Mouse (Mus musculus) midbrain, embryonic 15.5 days (tissue): ENCODE data around the gene Rubcn. TPM values are rescaled to one million over a fixed set of nuclear protein-coding genes. Genes with fewer than 3 reads are reported as not detected.

ENCODE experiments used
- ATAC-seq: fragments of 200-750 bp; cut with Nextera tagmentation; replicated peaks from 2 replicates; pipeline ENCODE4 v1.8.0; 2017; ENCODE audit warnings: moderate TSS enrichment
- H3K27ac ChIP-seq: fragments of 300-500 bp; sonication (generic); 2 replicates; pipeline ENCODE4 v1.5.1; 2015; ENCODE audit warnings: mild to moderate bottlenecking, inconsistent platforms
- H3K27me3 ChIP-seq: fragments of 300-500 bp; sonication (generic); replicated peaks from 2 replicates; pipeline ENCODE4 v1.6.1; 2015; ENCODE audit warnings: inconsistent platforms
- H3K36me3 ChIP-seq: fragments of 300-500 bp; sonication (generic); replicated peaks from 2 replicates; pipeline ENCODE4 v1.6.1; 2015; ENCODE audit warnings: inconsistent platforms
- H3K4me1 ChIP-seq: fragments of 300-500 bp; sonication (generic); 2 replicates; pipeline ENCODE4 v1.6.1; 2015; ENCODE audit warnings: inconsistent platforms
- H3K4me2 ChIP-seq: fragments of 300-500 bp; sonication (generic); 2 replicates; pipeline ENCODE4 v1.6.1; 2015; ENCODE audit warnings: inconsistent platforms, mild to moderate bottlenecking, moderate library complexity
- H3K4me3 ChIP-seq: fragments of 300-500 bp; sonication (generic); 2 replicates; pipeline ENCODE4 v1.5.1; 2015; ENCODE audit warnings: mild to moderate bottlenecking, inconsistent platforms
- H3K9ac ChIP-seq: fragments of 300-500 bp; sonication (generic); 2 replicates; pipeline ENCODE4 v1.6.1; 2015; ENCODE audit warnings: mild to moderate bottlenecking, inconsistent platforms
- H3K9me3 ChIP-seq: fragments of 300-500 bp; sonication (generic); 2 replicates; pipeline ENCODE4 v1.6.1; 2016; ENCODE audit warnings: inconsistent platforms
- WGBS: fragments of 180-500 bp; shearing (Covaris S2); methylation state at CpG from one replicate; pipeline ENCODE4 v1.1.7; 2015; ENCODE audit warnings: mixed read lengths; 5-methylcytosine and 5-hydroxymethylcytosine counted together
- polyA plus RNA-seq: library from polyadenylated mRNA; unstranded; fragments of >200 nt; fragmentation: Nextera tagmentation; extraction: Ambion mirVana; gene quantifications from 2 replicates; pipeline ENCODE4 v1.2.1, GENCODE M21; 2015

The Rubcn gene
- polyA plus RNA-seq, 1 experiment from 2014 or later: 38.0 TPM

DNA sequence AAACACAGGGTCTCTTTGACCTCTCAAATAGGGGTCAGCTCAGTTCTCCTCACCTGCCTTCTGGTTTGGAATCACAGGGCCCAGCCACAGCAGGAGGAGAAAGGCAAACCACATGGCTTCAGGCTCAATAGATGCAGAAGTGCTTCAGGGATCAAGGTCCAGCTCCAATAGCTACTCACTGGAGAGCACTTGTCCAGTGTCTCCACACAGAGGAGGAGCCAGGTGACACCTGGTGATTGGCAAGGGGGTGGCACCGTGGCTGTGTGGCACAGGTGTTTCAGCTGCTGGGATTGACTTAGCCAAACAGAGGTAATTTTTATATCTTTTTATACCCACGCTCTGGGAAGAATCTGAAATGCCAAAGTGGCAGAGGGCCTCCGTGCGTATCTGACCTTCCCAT is 67.2 kb downstream of the Rubcn start, which contains the start of gene Smbd1:
TSS of gene Smbd1 (minus strand) at position 157 of the 400 bp plus-strand sequence.
- H3K9me3 ChIP-seq: no peaks in the 10 kb centered on the region
- H3K27me3 ChIP-seq: no peaks in the 10 kb centered on the region
- ATAC-seq: no peak
- H3K4me1 ChIP-seq: peaks cover 9% of the 10 kb centered on the region
- no peak within 1 kb of the TSS for H3K4me3 ChIP-seq
- H3K4me2 ChIP-seq: no peak within 1 kb of the TSS
- no peak within 1 kb of the TSS for H3K27ac ChIP-seq
- no peaks in the 10 kb centered on the region for H3K36me3 ChIP-seq
- WGBS: 89% methylated on average over 4 of the region's 4 CpGs
- H3K9ac ChIP-seq: no peak within 1 kb of the TSS

DNA sequence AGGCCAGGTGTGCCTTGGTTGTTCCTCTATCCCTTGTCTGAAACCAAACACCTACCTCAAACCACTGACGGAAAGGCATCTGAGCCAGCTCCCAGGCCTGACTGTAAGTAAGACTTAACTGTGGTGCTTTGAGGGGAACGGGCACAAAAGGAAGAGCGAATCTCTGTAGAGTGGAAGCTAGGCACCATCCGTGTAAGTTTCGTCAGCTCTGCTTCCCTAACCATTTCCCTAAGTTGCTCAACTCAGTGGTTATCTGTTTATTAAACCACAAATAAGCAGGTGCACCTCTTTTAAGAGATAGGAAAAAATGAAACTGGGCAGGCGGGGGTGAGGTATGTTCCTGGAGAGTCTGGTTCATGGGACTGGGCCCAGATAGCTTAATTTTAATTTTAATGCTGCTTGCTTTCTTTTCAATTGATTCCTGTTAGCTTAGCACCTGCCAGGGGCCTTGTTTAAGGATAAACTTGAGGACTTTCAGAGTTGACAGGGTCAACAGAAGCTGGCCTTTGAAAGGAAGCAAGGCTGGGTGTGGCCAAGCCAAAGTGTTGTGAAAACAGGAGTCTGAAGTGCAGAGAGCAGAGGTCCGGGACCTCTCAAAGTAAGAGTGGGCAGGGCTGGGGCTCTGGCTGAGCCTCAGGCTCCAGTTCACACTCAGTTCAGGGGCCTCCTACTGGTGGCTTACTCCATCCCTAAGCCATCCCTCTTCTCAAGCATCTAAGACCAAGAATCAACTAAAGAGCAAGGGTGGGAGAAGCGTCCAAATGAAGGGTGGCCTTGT is 70.0 kb downstream of the Rubcn start:
- H3K27ac ChIP-seq: no peak overlapping the region

DNA sequence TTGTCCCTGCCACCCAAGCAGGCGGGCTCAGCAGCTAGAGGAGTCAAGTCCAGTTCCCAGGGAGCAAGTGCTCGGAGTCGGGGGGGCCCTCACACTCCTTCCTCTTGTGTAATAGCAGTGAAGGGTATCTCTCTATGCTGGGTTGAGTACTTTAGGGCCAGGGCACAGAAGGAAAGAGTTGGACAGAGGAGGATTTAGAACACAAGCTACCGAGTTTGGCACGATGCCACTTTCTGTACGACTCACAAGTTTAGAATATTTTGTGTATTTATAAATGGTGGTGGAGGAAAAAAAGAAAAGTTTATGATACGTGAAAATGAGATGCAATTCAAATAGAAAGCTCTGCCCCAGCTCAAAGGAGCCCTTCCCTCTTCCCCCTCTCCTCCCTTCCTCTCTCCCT is 72.4 kb downstream of the Rubcn start:
- H3K4me1 ChIP-seq: no peaks in the 10 kb centered on the region; the same call in 1 of the 2 replicates
- ATAC-seq: no peak
- no peak overlapping the region for H3K4me2 ChIP-seq
- H3K27ac ChIP-seq: no peak overlapping the region
- no peaks in the 10 kb centered on the region for H3K27me3 ChIP-seq
- H3K9me3 ChIP-seq: no peaks in the 10 kb centered on the region
- H3K36me3 ChIP-seq: no peaks in the 10 kb centered on the region
- 79% methylated on average over 7 of the region's 7 CpGs for WGBS
- no peak overlapping the region for H3K9ac ChIP-seq
- no peak overlapping the region for H3K4me3 ChIP-seq

More for the DNA sequence above, 70.0 kb downstream of the Rubcn start:
- Histone ChIP-seq H3K4me2 (no peak overlapping the region), H3K4me1 (no peaks in the 10 kb centered on the region; the same call in 1 of the 2 replicates), H3K9ac (no peak overlapping the region), H3K9me3 (no peaks in the 10 kb centered on the region), H3K27me3 (no peaks in the 10 kb centered on the region), H3K36me3 (no peaks in the 10 kb centered on the region), H3K4me3 (no peak overlapping the region)
- no peak for ATAC-seq
- 65% methylated on average over 8 of the region's 8 CpGs for whole genome bisulfite sequencing

DNA sequence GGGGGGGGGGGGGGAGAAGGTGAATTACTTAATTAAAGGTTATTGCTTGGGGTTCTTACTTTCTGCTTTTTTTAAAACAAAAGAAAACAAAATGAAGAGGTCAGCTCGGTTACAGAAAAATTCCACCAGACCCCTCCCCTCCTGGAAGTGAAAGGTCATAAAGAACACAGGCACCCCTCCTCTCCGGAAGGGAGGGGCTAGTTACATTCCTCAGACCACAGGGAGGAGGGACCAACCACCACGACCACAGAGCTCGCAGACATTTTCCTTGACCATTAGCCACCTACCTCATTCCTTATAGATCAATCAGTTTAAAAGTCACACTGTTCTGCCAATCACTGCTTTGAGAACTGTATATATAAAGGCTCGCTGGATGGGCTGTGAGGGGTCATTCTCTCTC is 73.7 kb downstream of the Rubcn start:
- Histone ChIP-seq H3K27me3 (no peaks in the 10 kb centered on the region), H3K36me3 (no peaks in the 10 kb centered on the region), H3K4me1 (no peaks in the 10 kb centered on the region; the same call in 1 of the 2 replicates), H3K9ac (no peak overlapping the region), H3K4me2 (no peak overlapping the region), H3K9me3 (no peaks in the 10 kb centered on the region), H3K27ac (no peak overlapping the region), H3K4me3 (no peak overlapping the region)
- WGBS: 62% methylated on average over 5 of the region's 5 CpGs
- no peak for ATAC-seq

DNA sequence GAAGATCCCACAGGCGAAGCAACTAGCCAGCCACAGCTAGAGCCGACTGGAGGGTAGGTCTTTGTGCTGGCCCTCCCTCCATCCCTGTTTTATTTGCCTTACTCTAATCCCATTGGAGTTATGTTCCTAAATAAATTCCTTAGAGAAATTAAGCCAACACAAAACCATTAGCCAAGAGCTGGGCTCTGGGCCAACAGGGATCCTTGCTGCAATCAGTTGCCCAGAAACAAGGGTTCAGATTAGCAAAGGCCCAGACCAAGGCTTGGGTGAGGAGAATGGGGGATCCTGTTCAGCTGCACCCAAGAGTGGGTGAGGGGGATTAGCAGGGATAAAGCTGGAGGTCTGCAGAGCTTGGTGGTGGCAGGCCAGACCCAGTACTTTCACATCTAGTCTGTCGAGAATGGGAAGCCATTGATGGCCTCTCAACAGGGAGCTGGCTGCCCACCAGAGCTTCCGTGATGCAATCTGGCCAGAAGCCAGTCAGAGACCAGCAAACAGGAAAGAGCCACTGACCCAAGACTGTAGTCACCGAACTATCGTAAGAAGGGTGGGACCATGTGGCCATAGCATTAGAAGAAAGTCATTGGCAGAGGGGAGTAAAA is 74.2 kb downstream of the Rubcn start:
- no peak overlapping the region for H3K4me3 ChIP-seq
- no peak overlapping the region for H3K4me2 ChIP-seq
- H3K27me3 ChIP-seq: no peaks in the 10 kb centered on the region
- H3K27ac ChIP-seq: 0 out of 2 replicates have a peak overlapping the region, but pooled peaks have one; percentile 21
- ATAC-seq: peak; percentile 88
- H3K4me1 ChIP-seq: no peaks in the 10 kb centered on the region; the same call in 1 of the 2 replicates
- H3K36me3 ChIP-seq: no peaks in the 10 kb centered on the region
- no peak overlapping the region for H3K9ac ChIP-seq
- H3K9me3 ChIP-seq: no peaks in the 10 kb centered on the region
- WGBS: 53% methylated on average over 6 of the region's 6 CpGs

DNA sequence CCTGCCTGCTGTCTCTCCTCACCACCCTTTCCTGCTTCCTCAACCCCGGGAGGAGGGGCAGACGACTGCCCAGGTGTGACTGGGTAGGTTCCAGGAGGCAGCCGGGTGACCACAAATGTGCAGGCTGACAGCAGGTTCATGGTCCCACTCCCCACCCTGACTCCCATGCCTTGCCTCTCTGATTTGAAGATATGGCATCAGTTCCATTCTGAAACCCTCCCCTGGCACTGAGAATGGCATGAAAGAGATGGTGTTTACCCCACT is 80.2 kb downstream of the Rubcn start, which contains the start of gene Muc20:
TSS of gene Muc20 (minus strand) at position 10 of the 264 bp plus-strand sequence.
- Histone ChIP-seq H3K27ac (no peak within 1 kb of the TSS), H3K9me3 (no peaks in the 10 kb centered on the region), H3K4me2 (no peak within 1 kb of the TSS), H3K9ac (no peak within 1 kb of the TSS), H3K4me1 (no peaks in the 10 kb centered on the region), H3K27me3 (no peaks in the 10 kb centered on the region), H3K4me3 (no peak within 1 kb of the TSS), H3K36me3 (no peaks in the 10 kb centered on the region)
- ATAC-seq: no peak
- 79% methylated on average over 3 of the region's 3 CpGs for WGBS

DNA sequence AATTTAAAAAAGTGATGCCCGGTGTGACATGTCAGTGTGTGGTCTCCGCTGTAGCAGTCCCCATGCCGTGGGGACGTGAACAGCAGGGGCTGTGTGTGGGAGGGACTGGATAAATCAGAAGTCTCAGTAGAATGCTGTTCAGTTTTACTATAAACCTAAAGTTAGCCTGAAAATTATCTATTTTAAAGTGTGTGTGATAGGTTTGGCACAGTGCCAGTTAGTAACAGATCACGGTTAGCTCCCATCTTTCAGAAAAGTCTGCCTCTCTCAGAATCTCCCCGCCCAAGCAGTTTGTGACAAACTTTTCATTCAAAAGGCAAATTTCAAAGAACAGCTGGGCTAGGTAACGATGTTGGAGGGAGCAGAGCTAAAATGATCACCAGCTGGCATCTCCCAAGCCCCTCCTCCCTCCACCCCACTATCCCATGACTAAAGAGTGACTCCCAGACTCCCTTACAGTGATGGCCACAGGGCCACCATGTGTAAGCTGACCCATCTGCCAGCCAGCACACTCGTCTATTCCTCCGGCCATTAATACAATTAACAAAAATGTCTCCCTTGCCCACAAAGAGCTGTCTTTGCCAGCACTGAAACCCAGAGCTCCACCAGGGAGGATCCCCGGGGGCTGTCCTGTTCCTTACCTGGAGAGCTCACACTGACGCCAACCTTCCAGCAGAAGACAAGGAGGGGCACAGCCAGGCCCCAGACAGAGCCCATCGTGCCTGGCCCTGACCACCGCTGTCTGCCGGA is 80.7 kb downstream of the Rubcn start:
- no peak overlapping the region for H3K27ac ChIP-seq
- H3K4me3 ChIP-seq: no peak overlapping the region
- H3K4me2 ChIP-seq: no peak overlapping the region
- no peaks in the 10 kb centered on the region for H3K9me3 ChIP-seq
- no peaks in the 10 kb centered on the region for H3K27me3 ChIP-seq
- 71% methylated on average over 14 of the region's 14 CpGs for WGBS
- H3K9ac ChIP-seq: no peak overlapping the region
- ATAC-seq: no peak
- H3K36me3 ChIP-seq: no peaks in the 10 kb centered on the region
- H3K4me1 ChIP-seq: no peaks in the 10 kb centered on the region

DNA sequence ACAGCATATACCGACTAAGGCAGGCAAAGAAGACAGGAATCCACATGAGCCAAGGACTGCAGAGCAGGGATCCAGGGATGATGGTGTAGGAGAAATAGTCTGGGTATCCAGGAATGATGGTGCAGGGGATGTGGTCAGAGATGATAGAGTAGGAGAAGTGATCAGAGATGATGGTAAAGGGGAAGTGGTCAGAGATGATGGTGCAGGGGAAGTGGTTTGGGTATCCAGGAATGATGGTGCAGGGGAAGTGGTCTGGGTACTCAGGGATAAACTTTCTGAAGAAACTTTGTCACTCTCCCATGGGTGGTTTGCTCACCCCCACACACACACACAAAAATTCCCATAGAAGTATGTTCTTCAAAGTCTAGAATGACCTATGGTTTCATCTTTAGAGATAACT is 82.4 kb downstream of the Rubcn start:
- no peak for ATAC-seq
- no peaks in the 10 kb centered on the region for H3K4me1 ChIP-seq

DNA sequence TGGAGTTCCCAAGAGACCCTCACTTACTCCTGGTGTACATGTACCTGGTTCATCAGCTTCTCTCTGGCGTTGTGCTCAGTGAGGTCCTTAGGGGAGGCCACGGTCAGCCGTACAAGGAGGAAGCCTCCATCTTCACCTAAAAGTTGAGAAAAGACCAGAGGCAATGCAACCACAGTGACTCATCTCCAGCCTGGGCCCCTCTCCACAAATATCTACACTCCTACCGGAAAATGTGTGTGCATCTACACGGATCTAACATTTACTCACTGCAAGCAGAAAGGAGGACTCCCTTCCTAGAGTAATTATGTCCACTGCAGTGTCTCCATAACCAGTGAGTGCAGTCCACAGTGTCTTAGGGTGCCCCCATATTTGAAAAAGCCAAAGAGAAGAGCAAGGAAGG is 87.5 kb downstream of the Rubcn start:
- no peak for ATAC-seq
- H3K27ac ChIP-seq: no peak overlapping the region
- H3K36me3 ChIP-seq: no peaks in the 10 kb centered on the region

More for the DNA sequence above, 82.4 kb downstream of the Rubcn start:
- H3K9ac ChIP-seq: no peak overlapping the region
- no peak overlapping the region for H3K4me3 ChIP-seq
- no peak overlapping the region for H3K27ac ChIP-seq
- no peaks in the 10 kb centered on the region for H3K9me3 ChIP-seq
- H3K27me3 ChIP-seq: no peaks in the 10 kb centered on the region
- no peak overlapping the region for H3K4me2 ChIP-seq
- 95% methylated on average over 1 of the region's 1 CpGs for WGBS
- H3K36me3 ChIP-seq: no peaks in the 10 kb centered on the region

DNA sequence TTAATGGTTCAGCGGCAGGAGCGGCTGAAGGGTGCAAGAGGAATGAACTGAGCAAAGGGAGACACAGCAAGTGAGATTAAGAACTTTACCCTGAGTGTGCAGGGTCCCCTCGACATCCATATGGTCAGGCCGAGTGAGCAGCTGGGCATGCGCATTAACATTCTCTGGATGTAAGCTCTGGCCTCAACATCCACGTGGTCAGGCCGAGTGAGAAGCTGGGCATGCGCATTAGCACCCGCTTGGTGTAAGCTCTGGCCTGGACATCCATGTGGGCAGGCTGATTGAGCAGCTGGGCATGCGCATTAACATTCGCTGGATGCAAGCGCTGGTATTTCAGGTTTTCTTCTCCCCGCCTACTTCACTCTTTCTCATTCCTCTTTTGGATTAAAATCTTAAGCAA is 92.7 kb downstream of the Rubcn start:
- Histone ChIP-seq H3K27ac (no peak overlapping the region), H3K9me3 (no peaks in the 10 kb centered on the region), H3K36me3 (no peaks in the 10 kb centered on the region), H3K4me2 (no peak overlapping the region), H3K9ac (no peak overlapping the region), H3K4me1 (no peaks in the 10 kb centered on the region), H3K27me3 (no peaks in the 10 kb centered on the region), H3K4me3 (no peak overlapping the region)
- ATAC-seq: peak; percentile 67; the same call in 1 of the 2 replicates
- 53% methylated on average over 13 of the region's 13 CpGs for WGBS

More for the DNA sequence above, 87.5 kb downstream of the Rubcn start:
- Histone ChIP-seq H3K4me1 (no peaks in the 10 kb centered on the region), H3K9ac (no peak overlapping the region), H3K9me3 (no peaks in the 10 kb centered on the region), H3K4me3 (no peak overlapping the region), H3K27me3 (no peaks in the 10 kb centered on the region), H3K4me2 (no peak overlapping the region)
- WGBS: 95% methylated on average over 5 of the region's 5 CpGs

DNA sequence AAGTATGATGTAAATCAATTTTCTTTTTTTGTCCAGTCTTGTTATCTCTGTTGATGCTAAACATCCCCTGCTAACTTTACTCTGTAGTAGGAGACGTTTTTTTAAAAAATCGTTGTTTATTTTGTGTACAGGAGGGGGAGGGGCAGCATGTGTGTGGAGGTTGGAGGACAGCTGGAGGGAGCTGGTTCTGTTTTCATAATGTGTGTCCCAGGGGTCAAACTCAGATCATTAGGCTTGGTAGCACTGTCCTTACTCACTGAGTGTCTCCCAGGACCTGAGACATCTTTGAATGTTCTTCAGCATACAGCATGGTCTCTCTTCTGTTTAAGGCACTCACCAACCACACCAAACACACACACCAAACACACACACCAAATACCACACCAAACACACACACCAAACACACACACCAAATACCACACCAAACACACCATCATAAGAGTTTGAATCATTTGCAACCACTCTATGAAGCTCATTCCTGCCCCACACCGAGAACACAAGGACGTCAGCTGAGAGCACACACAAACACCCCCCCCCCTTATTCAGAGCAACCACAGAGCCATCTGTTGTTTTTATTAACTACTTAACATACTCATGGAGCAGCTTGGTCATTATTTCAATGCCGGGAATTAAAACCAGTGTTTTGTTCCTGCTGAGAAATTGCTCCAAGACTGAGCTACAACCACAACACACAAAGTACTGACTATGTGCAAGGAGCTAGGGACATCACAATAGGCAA is 94.1 kb downstream of the Rubcn start:
- Histone ChIP-seq H3K9ac (no peak overlapping the region), H3K27ac (no peak overlapping the region), H3K4me3 (no peak overlapping the region), H3K36me3 (no peaks in the 10 kb centered on the region), H3K9me3 (no peaks in the 10 kb centered on the region), H3K4me1 (no peaks in the 10 kb centered on the region), H3K27me3 (no peaks in the 10 kb centered on the region), H3K4me2 (no peak overlapping the region)
- 40% methylated on average over 5 of the region's 5 CpGs for WGBS
- no peak for ATAC-seq

DNA sequence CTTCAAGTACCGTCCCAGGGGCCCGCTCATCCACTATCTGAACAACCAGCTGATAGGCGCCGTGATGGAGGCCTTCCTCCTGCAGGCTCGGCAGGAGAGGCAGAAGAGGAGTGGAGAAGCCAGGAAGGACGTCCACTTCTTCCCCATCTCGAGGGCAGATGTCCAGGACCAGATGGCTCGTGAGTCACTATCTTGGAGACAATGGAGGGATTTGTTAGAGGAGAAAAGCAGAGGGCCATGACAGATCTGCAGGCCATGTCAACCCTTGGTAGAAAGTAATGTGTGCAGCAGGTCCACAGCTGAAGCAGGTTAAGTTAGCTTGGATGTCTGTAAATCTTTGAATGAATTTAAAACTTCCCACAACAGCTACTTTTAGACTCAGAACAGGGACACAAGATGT is 98.6 kb downstream of the Rubcn start:
- no peaks in the 10 kb centered on the region for H3K36me3 ChIP-seq
- no peak overlapping the region for H3K9ac ChIP-seq
- ATAC-seq: no peak
- no peaks in the 10 kb centered on the region for H3K9me3 ChIP-seq
- H3K27ac ChIP-seq: no peak overlapping the region
- H3K4me2 ChIP-seq: no peak overlapping the region
- H3K4me1 ChIP-seq: no peaks in the 10 kb centered on the region
- H3K27me3 ChIP-seq: no peaks in the 10 kb centered on the region
- 59% methylated on average over 8 of the region's 8 CpGs for WGBS
- no peak overlapping the region for H3K4me3 ChIP-seq
